Mouse (Mus musculus) testis, postnatal 14 days (tissue): ENCODE results near the gene Fuca1.
"Not testable (repeated sequence)": the region's sequence is repeated elsewhere in the genome, so short reads cannot be mapped to it uniquely, and the experiment has no call there.

Source experiments
- DNase-seq: peaks from one replicate; pipeline ENCODE4 v3.0.0; 2021; ENCODE audit warnings: low spot score

The Fuca1 gene

DNA sequence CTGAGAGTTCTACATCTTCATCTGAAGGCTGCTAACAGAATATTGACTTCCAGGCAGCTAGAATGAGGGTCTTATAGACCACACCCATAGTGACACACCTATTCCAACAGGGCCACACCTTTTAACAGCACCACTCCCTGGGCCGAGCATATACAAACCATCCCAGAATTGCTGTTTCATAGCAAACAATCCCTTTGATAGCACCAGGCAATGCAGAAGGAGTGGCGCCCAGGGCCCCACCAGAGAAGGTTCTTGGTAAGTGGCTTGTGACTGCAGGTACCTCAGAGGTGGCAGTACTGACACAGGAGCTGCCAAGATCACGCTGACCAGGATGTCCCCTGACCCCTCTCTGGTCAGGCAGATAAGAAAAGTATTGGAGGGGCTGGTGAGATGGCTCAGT is 32.6 kb downstream of the Fuca1 start:
- no peak for DNase-seq

DNA sequence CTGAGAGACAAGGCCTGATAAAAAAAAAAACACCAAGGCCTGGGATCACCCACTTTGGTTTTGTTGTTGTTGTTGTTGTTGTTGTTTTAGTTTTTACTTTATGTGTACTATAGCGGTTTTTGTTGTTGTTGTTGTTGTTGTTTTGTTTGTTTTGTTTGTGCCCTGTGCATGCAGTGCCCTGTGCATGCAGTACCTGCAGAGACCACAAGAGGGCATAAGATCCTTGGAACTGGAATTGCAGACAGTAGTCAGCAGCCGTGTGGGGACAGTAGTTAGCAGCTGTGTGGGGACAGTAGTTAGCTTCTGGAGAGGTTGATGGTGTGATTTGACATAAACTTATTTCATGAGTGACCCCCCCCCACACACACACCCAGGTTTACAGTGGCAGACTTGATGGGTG is 33.7 kb downstream of the Fuca1 start:
- DNase-seq: no peak

DNA sequence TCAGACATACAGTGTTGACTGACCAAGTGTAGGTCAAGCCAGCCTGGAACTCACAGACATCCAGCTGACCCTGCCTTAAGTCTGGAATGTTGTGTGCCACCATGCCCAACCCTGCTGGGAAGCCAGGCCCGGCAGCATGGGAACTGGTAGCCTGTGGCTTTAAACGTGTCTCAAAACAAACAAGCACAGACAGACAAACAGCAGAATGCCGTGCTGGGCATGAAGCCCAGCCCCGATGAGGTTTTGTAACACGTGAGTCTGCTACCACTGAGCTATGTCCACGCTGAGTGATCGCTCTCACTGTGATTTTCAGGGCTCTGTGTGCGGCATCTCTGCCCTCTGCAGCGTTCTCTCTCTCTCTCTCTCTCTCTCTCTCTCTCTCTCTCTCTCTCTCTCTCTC is 35.4 kb downstream of the Fuca1 start:
- DNase-seq: no peak

DNA sequence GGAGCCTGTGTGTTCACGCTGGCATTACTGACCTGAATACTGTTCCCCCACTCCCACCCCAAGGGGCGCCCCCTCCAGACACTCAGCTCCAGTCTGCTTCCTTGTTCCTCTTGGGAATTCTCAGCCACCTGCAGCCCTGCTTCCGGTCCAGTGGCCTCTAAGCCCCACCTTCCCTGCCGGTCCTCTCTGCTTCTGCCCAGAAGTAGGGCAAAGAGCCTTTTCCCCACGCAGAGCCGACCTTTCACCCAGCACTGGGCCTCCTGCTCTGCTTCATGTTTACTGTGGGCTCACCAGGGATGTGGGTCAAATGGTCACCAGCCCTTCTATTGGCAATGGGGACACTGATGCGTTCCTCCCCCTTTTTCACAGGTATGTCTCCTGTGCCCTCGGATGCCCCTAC is 37.8 kb downstream of the Fuca1 start:
- DNase-seq: no peak

DNA sequence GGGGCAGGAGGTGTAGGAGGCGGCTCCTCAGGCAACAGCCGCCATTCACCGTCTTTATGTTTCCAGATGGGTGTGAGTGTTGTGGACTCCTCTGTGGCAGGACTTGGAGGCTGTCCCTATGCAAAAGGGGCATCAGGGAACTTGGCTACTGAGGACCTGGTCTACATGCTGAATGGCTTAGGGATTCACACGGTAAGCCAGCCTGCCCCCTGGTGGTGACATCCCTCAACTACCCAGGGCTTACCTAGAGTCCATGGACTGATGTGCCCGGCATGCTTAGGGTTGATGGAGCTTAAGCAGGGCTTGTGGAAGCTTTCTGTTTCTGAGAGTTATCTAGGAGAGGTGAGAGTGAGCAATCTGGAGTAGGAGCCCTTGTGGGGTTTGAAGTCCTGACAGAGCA is 40.2 kb downstream of the Fuca1 start:
- DNase-seq: peak; percentile 59

DNA sequence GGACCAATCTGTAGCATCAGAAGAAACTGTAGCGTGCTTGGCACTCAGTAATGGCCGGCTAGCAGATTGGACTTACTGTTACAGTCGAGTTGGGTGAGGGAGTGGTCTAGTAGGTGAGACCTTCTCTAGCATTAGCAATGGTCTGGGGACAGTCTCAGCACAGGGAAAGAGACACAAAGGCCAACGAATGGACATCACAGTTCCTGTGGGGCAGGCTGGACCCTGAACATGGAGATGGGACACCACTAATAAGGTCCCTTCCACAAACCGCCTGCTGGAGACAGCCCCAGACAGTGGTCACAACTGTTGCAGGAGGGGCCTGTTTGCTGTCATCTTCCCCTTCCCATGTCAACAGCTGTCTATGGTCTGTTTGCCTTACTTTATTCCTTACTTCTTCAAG is 41.2 kb downstream of the Fuca1 start:
- DNase-seq: no peak

DNA sequence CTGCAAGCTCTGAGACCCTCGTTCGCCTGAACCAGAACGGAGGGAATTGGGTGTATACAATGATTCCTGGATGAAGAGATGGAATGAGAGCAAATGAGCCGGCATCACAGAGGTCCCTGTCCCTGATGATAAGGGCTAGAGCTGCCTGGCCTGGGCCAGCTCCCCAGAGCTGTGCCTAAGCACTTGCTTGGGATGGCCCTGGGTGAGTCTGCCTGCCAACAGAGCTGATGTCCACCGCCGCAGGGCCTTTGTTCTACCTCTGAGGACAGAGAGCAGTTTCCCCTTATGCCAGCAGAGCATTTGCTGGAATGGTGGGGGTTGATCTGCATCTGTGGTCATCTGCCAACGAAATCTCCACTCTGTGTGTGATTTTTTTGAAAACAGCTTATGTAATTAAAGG is 41.7 kb downstream of the Fuca1 start:
- DNase-seq: no peak

DNA sequence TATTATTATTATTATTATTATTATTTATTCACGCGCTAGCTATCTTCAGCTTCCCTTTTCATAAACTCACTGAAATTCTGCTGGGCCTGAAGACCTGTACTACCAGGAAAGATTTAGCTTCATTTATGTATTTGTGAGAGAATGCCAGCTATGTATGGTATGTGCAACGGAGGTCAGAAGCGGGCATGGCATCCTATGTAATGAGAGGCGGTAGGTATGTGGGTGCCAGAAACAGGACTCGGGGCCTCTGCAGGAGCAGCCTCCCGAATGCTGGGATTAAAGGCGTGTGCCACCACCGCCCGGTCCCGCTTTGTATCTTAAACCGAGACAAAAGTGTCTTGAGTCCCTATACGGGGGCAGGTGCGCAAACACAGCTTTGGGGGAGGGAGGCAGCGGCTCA is 42.4 kb downstream of the Fuca1 start:
- no peak for DNase-seq

DNA sequence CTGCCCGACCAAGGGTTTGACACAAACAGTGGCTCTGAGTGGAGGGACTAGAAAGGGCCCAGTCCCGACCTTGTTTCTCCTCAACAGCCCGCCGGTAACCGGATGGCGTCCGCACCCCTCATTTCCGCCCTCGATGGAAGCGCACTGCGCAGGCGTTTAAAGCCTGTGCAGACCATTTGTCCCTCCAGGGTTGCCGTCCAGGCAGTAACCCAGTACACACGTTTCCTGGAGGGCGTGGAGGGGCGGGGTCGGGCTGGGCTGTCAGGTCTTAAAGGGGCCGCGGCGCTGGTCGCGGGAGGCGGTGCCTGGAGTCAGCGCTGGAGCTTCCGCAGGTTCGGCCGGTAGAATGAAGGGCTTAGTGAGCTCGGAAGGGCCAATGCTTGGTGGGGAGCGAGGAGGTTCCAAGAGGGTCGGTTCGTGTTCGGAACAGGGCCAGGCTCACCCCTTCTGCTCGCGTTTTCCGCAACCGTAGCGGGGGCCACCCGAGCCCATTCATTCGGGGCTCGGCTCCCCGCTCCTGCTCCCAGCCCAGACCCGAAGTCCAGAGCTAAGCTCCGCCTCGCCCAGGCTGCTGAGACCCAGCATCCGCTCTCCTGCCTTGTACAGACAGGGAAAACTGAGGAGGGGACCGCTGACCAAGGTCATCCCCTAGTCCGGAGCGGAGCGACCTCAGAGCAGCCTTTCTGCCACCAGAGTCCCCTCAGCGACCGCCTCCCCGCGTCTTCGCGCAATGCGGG is 43.1 kb downstream of the Fuca1 start, which contains the start of gene Gale:
Gene Gale (plus strand): TSS at position 271 of the 737 bp plus-strand sequence.
- DNase-seq: peak; percentile 95

DNA sequence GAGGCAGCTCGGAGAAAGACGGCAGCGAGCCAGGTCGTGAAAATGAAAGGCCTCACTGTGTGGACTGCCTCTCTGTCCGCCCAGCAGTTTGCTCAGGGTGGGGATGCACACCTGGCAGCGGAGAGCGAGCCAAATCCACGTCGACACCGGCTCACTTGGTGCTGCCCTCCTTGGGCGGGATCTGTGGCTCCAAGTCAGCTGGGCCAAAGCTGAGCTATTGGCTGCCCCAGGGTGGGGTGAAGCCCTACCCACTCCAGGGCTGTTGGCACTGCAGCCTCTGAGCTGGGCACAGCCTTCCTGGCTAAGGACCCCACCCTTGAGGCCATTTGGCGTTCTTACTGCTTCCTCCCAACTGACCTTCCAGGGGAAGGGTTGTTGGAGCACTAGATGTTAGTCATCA is 43.9 kb downstream of the Fuca1 start:
- peak; percentile 55 for DNase-seq

DNA sequence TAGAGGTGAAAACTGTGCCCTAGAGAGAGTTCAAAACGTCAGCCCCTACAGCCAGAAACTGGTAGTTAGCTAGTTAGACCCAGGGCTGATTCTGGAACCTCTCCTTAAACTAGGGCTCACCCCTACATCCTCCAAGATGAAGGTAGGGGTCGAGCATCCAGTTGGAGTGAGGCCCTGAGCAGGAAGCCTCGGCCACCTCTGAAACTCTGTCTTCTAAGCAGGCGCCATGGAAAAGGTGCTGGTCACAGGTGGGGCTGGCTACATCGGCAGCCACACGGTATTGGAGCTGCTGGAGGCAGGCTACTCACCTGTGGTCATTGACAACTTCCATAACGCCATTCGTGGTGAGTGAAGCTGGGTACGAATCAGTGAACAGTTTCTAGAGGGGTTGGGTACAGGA is 44.6 kb downstream of the Fuca1 start:
- no peak for DNase-seq

DNA sequence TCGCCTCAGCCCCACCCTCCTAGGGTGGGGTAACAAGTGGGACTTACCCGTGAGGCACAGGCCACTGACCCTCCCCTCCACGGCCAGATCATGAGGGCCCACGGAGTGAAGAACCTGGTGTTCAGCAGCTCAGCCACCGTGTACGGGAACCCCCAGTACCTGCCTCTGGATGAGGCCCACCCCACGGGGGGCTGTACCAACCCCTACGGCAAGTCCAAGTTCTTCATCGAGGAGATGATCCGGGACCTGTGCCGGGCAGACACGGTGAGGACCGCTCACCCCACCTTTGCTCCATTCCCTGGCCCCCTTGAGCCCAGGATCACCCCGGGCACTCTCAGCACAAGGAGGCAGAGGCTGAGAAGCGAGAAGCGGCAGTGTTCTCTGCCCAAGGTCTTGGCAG is 45.7 kb downstream of the Fuca1 start:
- no peak for DNase-seq

DNA sequence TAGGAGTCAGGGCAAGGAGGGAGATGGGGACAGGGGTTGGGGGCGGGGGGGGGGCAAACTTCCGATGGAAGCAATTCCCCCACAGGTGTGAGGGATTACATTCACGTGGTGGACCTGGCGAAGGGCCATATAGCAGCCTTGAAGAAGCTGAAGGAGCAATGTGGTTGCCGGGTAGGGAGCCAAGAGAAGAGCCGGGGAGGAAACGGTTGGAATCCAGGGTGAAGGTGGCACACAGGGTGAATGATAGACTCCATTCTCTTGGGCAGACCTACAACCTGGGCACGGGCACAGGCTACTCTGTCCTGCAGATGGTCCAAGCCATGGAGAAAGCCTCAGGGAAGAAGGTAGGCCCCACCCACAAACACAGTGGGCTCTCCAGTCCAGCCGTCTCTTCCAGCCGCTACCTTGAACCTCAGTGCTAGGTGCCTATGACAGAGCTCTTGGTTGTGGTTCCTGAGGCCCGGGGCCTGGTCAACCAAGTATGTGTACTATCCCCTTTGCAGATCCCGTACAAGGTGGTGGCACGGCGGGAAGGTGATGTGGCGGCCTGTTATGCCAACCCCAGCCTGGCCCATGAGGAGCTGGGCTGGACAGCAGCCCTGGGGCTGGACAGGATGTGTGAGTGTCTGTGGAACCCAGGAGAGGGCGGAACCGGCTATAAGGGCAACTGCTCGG is 46.7 kb downstream of the Fuca1 start:
- DNase-seq: no peak

DNA sequence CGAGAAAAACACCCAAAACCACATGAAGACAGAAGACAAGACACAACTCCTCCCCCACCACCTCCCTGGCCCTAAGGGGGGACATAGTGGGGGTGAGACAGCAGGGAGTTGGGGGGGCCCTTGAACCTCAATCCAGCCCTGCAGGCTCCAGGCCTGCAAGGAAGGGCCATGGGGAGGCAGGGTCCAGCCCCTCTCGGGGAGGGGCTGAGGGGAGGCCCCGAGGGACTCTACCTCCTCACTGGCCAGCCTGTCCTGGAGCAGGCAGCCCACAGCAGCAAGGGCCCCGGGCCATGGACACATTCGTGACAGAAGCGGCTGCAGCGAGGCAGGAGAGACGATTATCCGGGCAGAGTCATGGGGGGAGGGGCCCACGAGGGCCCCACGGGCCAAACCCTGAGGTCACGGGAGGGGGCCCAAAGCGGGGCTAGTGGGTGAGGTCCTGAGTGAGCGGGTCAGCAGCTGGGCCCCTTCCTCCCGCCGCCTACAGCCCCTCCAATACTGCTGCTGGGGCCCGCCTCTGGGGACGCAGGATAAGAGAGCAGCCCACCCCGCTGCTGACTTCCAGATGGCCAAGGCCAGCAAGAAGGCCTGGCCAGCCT is 47.8 kb downstream of the Fuca1 start:
- DNase-seq: no peak

DNA sequence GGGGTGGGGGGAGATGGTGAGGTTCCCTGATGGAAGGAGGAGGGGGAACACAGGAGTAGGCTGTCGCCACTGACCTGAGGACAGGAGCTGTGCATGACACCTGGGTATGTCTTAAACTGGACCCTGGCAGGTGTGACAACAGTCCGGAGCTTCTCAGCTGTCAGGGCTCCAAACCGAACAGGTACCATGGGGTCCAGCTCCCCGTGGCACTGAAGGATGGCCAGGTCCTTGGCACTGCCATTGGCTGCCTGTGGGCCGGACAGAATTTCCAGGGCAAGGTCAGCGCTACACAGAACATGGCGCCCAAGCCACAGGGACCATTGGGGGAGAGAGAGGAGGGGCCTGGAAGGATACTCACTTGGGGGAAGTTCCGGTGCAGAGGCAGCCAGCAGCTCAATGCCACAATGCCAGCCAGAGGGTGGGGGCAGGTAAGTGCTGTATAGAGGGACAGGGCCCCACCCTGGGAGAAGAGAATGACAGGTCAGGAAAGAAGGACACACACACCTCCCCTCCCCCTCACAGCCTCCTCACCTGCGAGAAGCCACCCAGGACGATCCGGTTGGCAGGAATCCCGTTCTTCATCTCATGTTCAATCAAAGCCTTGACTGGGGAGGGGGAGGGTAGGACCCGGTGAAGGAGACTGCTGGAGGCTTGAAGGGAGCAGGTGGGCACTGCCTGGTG is 48.7 kb downstream of the Fuca1 start:
- DNase-seq: no peak

DNA sequence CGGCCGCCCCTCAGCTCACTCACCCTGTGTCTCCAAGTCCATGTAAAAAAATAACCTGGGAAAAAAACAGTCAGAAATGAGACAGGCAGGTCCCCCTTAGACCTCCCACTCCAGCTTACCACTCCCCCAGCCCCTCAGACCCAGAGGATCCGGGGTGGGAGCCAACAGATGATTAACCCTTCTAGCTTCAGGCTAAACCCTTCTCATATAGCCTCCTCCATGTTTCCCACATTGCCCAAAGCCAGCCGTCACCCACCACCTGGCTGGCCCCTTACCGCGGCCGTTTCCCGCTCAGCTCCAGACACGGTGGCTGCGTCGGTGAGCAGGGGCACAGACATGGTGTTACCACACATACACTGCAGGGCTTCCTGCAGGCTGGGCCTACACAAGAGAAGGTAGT is 50.0 kb downstream of the Fuca1 start:
- no peak for DNase-seq

DNA sequence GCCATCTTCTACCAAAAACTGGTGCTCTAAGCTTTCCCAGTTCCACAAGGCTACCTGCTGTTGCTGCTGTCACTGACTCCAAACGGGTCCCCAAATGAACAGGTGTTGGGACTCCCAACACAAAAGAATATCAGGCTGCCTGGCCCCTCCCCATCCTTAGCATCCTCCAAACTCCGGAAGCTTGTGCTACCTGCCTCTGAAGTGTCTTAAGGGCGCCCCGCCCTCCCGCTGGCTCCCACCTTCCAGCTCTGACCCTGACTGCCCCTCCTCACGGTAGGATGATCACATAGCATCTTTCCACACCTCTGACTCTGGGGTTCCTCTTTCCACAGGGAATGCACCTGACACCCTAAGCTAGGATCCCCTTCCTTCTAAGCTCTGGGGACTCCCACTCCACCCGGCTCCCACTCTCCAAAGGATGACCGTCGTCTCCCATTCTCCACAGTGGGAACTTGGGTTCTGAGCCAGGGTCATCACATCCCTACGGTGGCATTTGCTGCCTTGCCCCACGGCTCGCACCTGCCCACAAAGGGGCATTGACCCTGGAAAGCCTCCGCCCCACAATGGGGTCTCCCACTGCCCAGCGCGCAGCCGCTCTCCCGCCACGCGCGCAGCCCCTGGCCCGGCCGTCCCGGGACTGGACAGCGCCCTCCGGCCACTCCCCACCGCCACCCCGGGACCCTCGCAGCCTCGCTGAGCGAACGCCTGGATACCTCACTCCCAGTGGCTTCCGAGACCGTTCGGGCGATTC is 51.4 kb downstream of the Fuca1 start:
- DNase-seq: no peak

DNA sequence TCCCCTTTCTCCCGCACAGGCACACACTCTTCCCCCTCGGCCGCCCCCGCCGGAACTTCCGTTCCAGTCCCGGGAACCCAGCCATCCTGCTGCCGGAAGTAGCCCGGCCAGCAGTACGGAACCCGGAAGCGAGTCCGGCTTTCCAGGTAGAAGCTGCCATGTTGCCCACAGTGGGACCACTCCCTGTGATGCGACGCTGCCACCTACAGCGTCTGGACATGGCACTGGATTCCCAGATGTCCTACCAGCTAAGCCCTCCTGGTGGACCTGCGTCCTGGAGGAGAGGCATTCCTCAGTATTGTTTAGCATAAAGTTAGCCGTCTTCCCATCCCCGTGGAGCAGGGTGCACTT is 52.0 kb downstream of the Fuca1 start, which contains the start of gene Lypla2:
Gene Lypla2 (minus strand): TSS at position 71 of the 351 bp plus-strand sequence.
- DNase-seq: peak; percentile 81

DNA sequence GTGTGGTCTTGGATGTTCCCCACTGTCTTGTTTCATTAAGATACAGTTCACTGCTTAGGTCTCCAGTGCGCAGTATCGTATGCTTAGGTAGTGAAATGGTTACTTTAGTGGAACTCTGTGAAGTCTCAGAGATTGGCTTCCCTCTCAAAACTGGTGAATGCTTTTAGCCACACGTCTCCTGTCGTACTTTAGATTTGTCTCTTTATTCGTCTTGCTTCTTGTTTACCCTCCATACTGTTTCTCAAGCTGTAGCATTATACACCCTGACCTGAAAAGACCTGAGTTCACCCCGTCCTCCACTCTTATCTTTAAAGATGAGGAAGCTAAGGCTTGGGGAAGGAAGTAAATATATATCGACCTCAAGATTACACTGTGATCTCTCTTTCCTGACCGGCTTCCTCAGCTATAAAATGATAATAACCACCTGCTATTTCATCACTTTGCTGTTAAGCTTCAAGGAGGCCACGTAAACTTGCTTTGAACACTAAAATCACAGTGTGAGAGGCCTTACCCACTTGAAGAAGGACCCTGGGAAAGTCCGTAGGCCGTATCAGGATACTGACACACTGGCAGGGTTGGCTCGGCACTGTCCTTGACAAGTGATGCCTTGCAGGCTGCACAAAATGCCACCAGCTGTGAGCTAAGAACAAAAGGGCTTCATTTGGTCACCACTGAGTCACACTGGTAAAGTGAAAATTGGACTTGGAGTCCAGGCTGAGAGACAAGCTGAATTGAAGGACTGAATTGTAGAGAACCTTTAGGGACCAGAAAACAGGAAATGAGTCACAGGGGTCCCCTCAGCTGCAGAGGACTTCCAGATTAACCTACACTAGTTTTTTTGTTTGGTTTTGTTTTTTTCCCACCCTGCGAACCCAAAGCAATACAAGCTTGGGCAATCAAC is 52.6 kb downstream of the Fuca1 start:
- no peak for DNase-seq

DNA sequence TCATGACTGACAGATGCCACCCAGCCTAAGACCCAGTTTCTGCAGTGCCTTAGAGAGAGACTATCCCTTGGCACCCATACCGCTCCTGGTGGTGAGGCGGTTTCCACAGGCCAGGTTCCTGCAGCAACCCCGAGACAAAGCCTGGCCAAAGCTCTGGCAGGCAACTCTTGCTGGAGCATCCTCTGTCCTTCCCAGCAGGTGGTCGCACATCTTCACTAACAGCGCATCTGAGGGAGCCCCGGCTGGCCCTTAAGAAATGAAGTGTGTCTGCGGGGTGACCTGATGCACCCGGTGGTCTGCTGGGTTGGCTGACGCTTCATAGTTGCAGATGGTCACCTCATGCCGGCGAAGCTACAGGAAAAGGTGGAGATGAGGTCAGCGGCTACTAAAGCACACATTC is 55.6 kb downstream of the Fuca1 start:
- DNase-seq: no peak

DNA sequence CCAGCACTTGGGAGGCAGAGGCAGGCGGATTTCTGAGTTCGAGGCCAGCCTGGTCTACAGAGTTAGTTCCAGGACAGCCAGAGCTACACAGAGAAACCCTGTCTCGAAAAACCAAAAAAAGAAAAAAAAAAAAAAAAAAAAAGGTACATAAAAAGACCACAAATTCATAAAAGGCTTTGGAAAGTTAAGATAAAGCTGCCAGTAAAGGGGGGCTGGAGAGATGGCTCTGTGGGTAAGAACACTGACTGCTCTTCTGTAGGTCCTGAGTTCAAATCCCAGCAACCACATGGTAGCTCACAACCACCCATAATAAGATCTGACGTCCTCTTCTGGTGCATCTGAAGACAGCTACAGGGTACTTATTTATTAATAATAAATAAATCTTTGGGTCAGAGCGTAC is 59.7 kb downstream of the Fuca1 start:
- not testable (repeated sequence) for DNase-seq
